Mouse (Mus musculus) 3T3-L1 (cell line): ENCODE results near the gene Gm10112.
A peak's percentile ranks its signal among the peaks of the same experiment; 100 is the strongest.

ENCODE experiments used
- DNase-seq: peaks from one replicate; pipeline ENCODE4 v3.0.0-alpha.2; 2015; ENCODE audit warnings: low read depth, low spot score

Gene Gm10112

DNA sequence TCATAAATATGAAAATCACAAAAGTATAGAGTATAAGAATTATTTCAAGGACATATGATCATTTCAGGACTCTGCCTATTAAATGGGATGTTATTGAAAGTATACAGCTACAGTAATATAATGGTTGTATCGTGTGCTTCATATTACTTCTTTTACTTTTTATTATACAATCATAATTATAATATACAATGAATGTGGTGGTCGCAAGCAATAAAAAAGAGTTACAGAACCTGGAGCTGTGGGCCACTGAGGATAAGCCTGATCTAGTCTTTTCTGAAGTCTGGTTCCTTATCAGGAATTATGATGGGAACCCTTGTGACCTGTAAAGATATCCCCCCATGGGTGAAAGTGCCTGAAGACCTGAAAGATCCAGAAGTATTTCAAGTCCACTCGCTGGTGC lies at the start of gene Gm10112:
TSS of gene Gm10112 (plus strand) at position 301 of the 400 bp plus-strand sequence.
- DNase-seq = no peak

DNA sequence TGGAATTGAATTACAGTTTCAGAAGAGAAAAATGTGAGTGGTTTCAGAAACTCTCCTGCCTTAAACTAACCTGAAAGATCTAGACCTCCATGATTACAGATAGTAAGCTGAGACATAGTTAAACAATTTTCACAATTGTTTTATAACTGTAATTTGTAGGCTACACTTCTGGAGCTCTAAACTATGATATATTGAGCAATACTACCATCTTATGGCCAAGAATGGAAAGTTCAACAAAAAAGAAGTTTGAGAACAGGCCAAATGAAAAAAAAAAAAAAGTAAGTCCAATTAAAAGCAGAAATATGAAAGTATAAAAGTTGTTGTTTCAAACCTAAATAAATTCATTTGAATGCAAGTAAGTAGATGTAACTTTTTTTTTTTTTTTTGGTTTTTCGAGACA lies 21.4 kb downstream of the Gm10112 start:
- DNase-seq = peak; percentile 4

- peak; percentile 41 for DNase-seq
These were observed 28.2 kb downstream of the Gm10112 start for GRCm38 (mm10) chrX:111196376-111196775.

- DNase-seq = peak; percentile 64
These were observed 42.1 kb downstream of the Gm10112 start for GRCm38 (mm10) chrX:111210225-111210624.
